Mouse (Mus musculus) myocyte (in vitro differentiated cells): ENCODE data around the gene Cog3. TPM values are rescaled to one million over a fixed set of nuclear protein-coding genes. Genes with fewer than 3 reads are reported as not detected.

Experiments
- H3K27me3 ChIP-seq: one replicate; pipeline ENCODE4 v1.6.1; 2011; ENCODE audit not compliant: control insufficient read depth, insufficient read depth, insufficient read length
- H3K36me3 ChIP-seq: one replicate; pipeline ENCODE4 v1.6.1; 2011; ENCODE audit not compliant: control insufficient read depth, insufficient read depth
- H3K4me2 ChIP-seq: one replicate; pipeline ENCODE4 v1.6.1; 2011; ENCODE audit warnings: low read depth, control low read depth
- H3K4me3 ChIP-seq: one replicate; pipeline ENCODE4 v1.5.1; 2011; ENCODE audit warnings: mild to moderate bottlenecking, control low read depth, moderate library complexity
- H3K79me2 ChIP-seq: one replicate; pipeline ENCODE4 v1.6.1; 2011; ENCODE audit not compliant: control insufficient read depth, insufficient read depth
- H3ac ChIP-seq: one replicate; pipeline ENCODE4 v1.6.1; 2011; ENCODE audit not compliant: control insufficient read depth, insufficient read length
- CEBPB ChIP-seq: IDR thresholded peaks from 2 replicates; pipeline ENCODE4 v1.6.1; 2011; ENCODE audit warnings: mild to moderate bottlenecking, moderate library complexity; ENCODE audit not compliant: poor library complexity, insufficient read depth, severe bottlenecking
- E2F4 ChIP-seq: IDR thresholded peaks from one replicate; pipeline ENCODE4 v1.6.1; 2011; ENCODE audit warnings: mild to moderate bottlenecking, control low read depth, moderate library complexity; ENCODE audit not compliant: insufficient read depth
- MAX ChIP-seq: IDR thresholded peaks from one replicate; pipeline ENCODE4 v1.6.1; 2011; ENCODE audit warnings: low read depth, mild to moderate bottlenecking, control low read depth
- MYOD1 ChIP-seq, 3 experiments: IDR thresholded peaks; one replicate each; pipeline ENCODE4 v1.6.1; 2011; ENCODE audit warnings: control low read depth in 2 of 3, low read depth in 2 of 3, mild to moderate bottlenecking in 2 of 3, moderate library complexity in 1 of 3; ENCODE audit not compliant: insufficient read length in 2 of 3, control insufficient read depth in 1 of 3
- MYOG ChIP-seq, 3 experiments: IDR thresholded peaks; one replicate each; pipeline ENCODE4 v1.6.1; 2011; ENCODE audit warnings: control low read depth in 2 of 3, low read depth in 2 of 3, mild to moderate bottlenecking in 2 of 3; ENCODE audit not compliant: insufficient read length in 2 of 3, control insufficient read depth in 1 of 3, insufficient read depth in 1 of 3
- POLR2A ChIP-seq: IDR thresholded peaks from one replicate; pipeline ENCODE4 v1.6.1; 2011; ENCODE audit warnings: low read depth, mild to moderate bottlenecking, control low read depth, moderate library complexity; ENCODE audit not compliant: insufficient read length
- POLR2AphosphoS2 ChIP-seq: IDR thresholded peaks from one replicate; pipeline ENCODE4 v1.6.1; 2011; ENCODE audit warnings: low read depth, control low read depth; ENCODE audit not compliant: insufficient read length
- REST ChIP-seq: IDR thresholded peaks from one replicate; pipeline ENCODE4 v1.6.1; 2011; ENCODE audit warnings: mild to moderate bottlenecking, control low read depth, moderate library complexity; ENCODE audit not compliant: insufficient read depth, insufficient read length
- SRF ChIP-seq: IDR thresholded peaks from one replicate; pipeline ENCODE4 v1.6.1; 2011; ENCODE audit warnings: low read depth; ENCODE audit not compliant: control insufficient read depth, insufficient read length
- TCF12 ChIP-seq: IDR thresholded peaks from one replicate; pipeline ENCODE4 v1.6.1; 2011; ENCODE audit warnings: mild to moderate bottlenecking, control low read depth; ENCODE audit not compliant: poor library complexity, insufficient read depth, severe bottlenecking
- TCF3 ChIP-seq: IDR thresholded peaks from one replicate; pipeline ENCODE4 v1.6.1; 2011; ENCODE audit warnings: low read depth, control low read depth; ENCODE audit not compliant: insufficient read length
- USF1 ChIP-seq: IDR thresholded peaks from one replicate; pipeline ENCODE4 v1.6.1; 2011; ENCODE audit warnings: low read depth, mild to moderate bottlenecking, control low read depth, moderate library complexity
- polyA plus RNA-seq: library from polyadenylated mRNA; unstranded; fragments of >200 nt; fragmentation: generic; extraction: Trizol; gene quantifications from one replicate; pipeline ENCODE4 v1.2.1, GENCODE M21; 2012; ENCODE audit warnings: missing spikeins

Gene Cog3
- polyA plus RNA-seq, 1 experiment = 7.7 TPM

DNA sequence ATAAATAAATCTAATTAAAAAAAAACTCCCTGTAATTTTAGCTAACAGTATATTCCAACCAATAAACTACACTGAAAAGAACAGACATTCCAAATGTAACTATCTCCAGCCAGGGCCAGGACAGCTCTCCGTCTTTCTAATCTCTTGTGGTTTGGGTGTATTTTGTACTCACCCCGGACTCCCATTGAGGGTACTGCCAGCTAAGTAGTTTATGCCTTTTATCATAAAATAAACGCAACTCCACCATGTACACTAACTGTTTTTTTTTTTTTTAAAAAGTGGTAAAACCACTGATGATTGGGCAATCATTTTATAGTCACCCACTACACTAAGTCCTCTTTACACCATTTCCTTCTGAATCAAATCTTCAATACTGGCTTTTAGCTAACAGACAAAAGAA lies 18.7 kb downstream of the Cog3 start:
- H3K4me2 ChIP-seq = no peak overlapping the region
- H3K27me3 ChIP-seq = no peaks in the 10 kb centered on the region
- H3K4me3 ChIP-seq = no peak overlapping the region
- TF ChIP-seq USF1 (no peak), MYOG (IDR thresholded peaks at IDR 0.05; ENCODE audit: control insufficient read depth in 1 of 3, insufficient read depth in 1 of 3, insufficient read length in 2 of 3, low read depth in 2 of 3) (no peak), TCF3 (no peak), SRF (no peak), E2F4 (no peak)
- no peaks in the 10 kb centered on the region for H3K79me2 ChIP-seq
- H3K36me3 ChIP-seq = peaks cover 73% of the 10 kb centered on the region
- H3ac ChIP-seq = no peak overlapping the region

DNA sequence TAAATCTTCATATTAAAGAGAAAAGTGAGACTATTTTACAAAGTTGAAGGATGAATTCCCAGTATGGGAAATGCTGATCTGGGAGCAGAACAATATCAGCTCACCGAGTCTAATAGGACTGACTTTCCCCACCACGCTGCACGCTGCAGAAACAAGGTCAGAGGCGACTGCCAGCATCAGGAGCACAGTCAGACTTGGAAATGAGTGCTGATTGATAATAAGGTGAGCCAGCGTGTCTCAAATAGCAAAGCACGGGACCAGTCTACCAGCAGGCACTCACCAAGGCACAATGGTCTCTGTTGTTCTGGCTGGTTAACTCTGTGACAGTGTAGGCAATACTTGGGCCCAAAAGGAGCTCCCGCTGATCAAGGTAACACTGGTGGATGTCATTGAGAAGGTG lies 21.7 kb downstream of the Cog3 start:
- TF ChIP-seq POLR2AphosphoS2 = no peak
- TF ChIP-seq TCF12 = no peak
- no peak for TF ChIP-seq REST
- no peak for TF ChIP-seq MYOD1 (IDR thresholded peaks at IDR 0.05; ENCODE audit: control insufficient read depth in 1 of 3, insufficient read length in 2 of 3, low read depth in 2 of 3)
- TF ChIP-seq MYOG (IDR thresholded peaks at IDR 0.05; ENCODE audit: control insufficient read depth in 1 of 3, insufficient read depth in 1 of 3, insufficient read length in 2 of 3, low read depth in 2 of 3) = no peak
- TF ChIP-seq MAX = no peak
- TF ChIP-seq USF1 = no peak
- no peak for TF ChIP-seq TCF3
- H3K27me3 ChIP-seq = no peaks in the 10 kb centered on the region
- no peak overlapping the region for H3ac ChIP-seq
- H3K79me2 ChIP-seq = no peaks in the 10 kb centered on the region
- peaks cover 71% of the 10 kb centered on the region for H3K36me3 ChIP-seq
- no peak overlapping the region for H3K4me3 ChIP-seq
- no peak overlapping the region for H3K4me2 ChIP-seq

DNA sequence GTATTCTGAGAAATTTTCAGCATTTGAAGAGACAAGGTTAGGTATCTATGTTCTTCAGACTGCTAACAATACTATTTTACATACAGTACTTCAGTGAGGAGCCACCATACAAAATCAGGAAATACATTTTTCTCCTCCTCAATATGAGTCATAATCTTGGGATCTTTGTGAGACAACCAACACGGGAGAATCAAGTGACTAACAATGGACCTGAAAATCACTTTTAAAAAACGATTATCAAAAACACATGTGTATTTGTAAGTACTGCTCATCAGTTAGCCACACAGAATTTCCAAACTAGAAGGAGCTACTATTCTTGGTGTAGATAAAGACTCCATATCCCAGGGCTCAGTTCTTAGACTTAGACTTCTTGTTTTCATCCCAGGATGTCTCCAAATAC lies 23.0 kb downstream of the Cog3 start:
- Histone ChIP-seq H3ac (no peak overlapping the region), H3K79me2 (no peaks in the 10 kb centered on the region), H3K4me3 (no peak overlapping the region), H3K4me2 (no peak overlapping the region), H3K27me3 (no peaks in the 10 kb centered on the region), H3K36me3 (peaks cover 74% of the 10 kb centered on the region)
- TF ChIP-seq MYOG (IDR thresholded peaks at IDR 0.05; ENCODE audit: control insufficient read depth in 1 of 3, insufficient read depth in 1 of 3, insufficient read length in 2 of 3, low read depth in 2 of 3) (no peak), MYOD1 (IDR thresholded peaks at IDR 0.05; ENCODE audit: control insufficient read depth in 1 of 3, insufficient read length in 2 of 3, low read depth in 2 of 3) (no peak), SRF (no peak), MAX (no peak), REST (no peak), POLR2AphosphoS2 (no peak), CEBPB (no peak), TCF12 (no peak), E2F4 (no peak), USF1 (no peak), TCF3 (no peak), POLR2A (no peak)

DNA sequence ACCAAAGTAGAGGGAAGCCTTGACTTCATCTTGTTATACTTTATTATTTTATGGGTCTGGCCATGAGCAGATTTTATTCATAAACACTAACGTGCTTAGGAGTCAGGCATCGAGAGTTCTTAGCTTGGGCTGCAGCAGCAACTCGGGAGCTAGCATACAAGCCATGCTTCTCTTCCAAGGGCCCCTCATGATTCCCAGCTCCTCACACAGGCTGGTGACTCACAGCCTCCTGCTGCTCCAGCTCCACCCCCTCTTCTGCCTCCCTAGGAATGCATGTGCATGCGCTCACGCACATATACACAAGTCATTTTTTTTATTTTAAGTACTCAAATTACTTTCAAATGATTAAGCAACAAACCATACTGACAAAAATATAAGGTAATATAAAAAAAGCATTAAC lies 26.2 kb downstream of the Cog3 start:
- Histone ChIP-seq H3K4me3 (no peak overlapping the region), H3ac (no peak overlapping the region), H3K4me2 (no peak overlapping the region), H3K79me2 (no peaks in the 10 kb centered on the region), H3K27me3 (no peaks in the 10 kb centered on the region), H3K36me3 (peaks cover 62% of the 10 kb centered on the region)
- TF ChIP-seq POLR2A (no peak), CEBPB (no peak)

DNA sequence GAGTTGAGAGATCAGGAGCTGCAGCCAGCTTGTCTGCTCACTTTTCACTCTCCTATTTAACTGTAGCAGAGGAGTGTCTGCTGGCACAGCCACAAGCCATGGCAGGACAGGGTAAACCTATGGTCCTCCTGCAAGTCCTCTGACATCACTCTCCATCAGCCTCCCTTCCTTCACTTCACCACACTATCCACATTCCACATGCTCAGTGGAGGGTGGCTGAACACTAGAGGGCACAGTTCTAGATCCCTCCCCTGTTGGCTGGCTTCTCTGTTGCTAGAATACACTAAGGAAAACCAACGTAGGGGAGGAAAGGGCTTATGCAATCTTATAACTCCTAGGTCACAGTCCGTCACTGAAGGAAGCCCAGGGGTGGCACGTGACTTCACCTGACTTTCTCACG lies 27.3 kb downstream of the Cog3 start:
- no peak for TF ChIP-seq CEBPB
- H3K4me3 ChIP-seq = no peak overlapping the region
- no peaks in the 10 kb centered on the region for H3K27me3 ChIP-seq

DNA sequence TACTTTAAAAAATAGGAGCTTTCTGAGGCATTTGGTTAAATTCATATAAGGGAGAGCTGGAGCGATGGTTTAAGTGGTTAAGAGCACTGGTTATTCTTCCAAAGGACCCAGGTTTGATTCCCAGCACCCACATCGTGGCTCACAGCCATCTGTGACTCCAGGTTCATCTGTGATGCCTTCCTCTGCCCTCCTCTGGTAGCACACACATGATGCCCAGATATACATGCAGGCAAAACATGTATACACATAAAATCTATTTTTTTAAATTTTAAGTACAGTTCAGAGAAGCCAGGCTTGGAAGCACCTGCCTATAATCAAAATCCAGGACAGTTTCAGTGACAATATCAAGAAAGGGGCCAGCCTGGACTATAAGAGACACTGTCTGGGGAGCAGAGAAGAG lies 31.5 kb downstream of the Cog3 start:
- peaks cover 53% of the 10 kb centered on the region for H3K36me3 ChIP-seq
- TF ChIP-seq REST = no peak
- no peak for TF ChIP-seq USF1
- no peak for TF ChIP-seq MYOG (IDR thresholded peaks at IDR 0.05; ENCODE audit: control insufficient read depth in 1 of 3, insufficient read depth in 1 of 3, insufficient read length in 2 of 3, low read depth in 2 of 3)
- TF ChIP-seq TCF12 = no peak
- no peak for TF ChIP-seq MYOD1 (IDR thresholded peaks at IDR 0.05; ENCODE audit: control insufficient read depth in 1 of 3, insufficient read length in 2 of 3, low read depth in 2 of 3)
- TF ChIP-seq SRF = no peak

More for the DNA sequence above, 27.3 kb downstream of the Cog3 start:
- H3K79me2 ChIP-seq = no peaks in the 10 kb centered on the region
- no peak overlapping the region for H3K4me2 ChIP-seq
- no peak overlapping the region for H3ac ChIP-seq
- peaks cover 53% of the 10 kb centered on the region for H3K36me3 ChIP-seq

More for the DNA sequence above, 31.5 kb downstream of the Cog3 start:
- Histone ChIP-seq H3K27me3 (no peaks in the 10 kb centered on the region), H3K4me2 (no peak overlapping the region), H3K79me2 (no peaks in the 10 kb centered on the region), H3ac (no peak overlapping the region), H3K4me3 (no peak overlapping the region)
